Mouse (Mus musculus) kidney, adult 9 months (tissue): ENCODE results near the gene Atp6v0c.
"Not testable (repeated sequence)": the region's sequence is repeated elsewhere in the genome, so short reads cannot be mapped to it uniquely, and the experiment has no call there.

Experiments
- DNase-seq: peaks from one replicate; pipeline ENCODE4 v3.0.0; 2022

Atp6v0c gene

GRCm38 (mm10) chr17:24155742-24156141 lies 13.8 kb downstream of the Atp6v0c start:
- DNase-seq, result no peak

GRCm38 (mm10) chr17:24154463-24154862 lies 15.0 kb downstream of the Atp6v0c start:
- DNase-seq, result peak; percentile 95

- DNase-seq, result peak; percentile 92
Measured at GRCm38 (mm10) chr17:24151890-24152563, 17.5 kb downstream of the Atp6v0c start.

DNA sequence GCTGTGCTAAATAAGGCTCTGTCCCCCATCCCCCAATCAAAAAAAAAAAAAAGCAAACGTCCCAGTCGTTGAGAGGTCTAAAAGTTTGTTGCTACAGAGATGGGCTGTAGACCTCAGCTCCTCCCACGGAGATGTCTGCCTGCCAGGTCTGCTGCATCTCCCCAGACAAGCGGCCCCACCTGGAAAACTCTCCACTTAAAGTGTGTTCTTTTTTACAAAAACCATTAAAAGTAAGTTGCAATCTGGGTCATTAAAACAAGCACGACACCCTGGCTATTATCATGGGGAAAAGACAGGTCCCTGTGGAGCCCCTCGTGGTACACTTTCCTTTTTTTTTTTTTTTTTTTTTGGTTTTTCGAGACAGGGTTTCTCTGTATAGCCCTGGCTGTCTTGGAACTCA lies 18.1 kb downstream of the Atp6v0c start:
- no peak for DNase-seq

DNA sequence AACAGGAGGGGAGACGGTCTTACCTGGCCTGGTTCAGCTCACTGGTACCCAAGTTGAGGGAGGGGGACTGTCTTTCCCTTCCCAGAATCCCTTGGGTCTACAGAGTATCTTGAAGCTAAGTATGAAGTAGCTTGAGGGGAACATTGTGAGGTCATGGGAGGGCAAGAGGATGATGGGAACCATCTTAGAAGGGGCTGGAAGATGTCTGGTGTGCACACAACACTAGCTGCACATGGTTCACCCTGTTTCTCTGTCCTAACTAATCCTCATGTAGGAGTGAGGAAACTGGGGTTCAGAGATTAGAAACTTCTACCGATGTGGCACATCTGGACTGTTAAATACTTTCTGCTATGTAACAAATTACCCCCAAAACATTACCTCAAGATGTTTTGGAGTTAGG lies 18.7 kb downstream of the Atp6v0c start, which contains the start of gene Pdpk1:
Gene Pdpk1 (minus strand): TSS at position 101 of the 400 bp plus-strand sequence.
- DNase-seq, result no peak

DNA sequence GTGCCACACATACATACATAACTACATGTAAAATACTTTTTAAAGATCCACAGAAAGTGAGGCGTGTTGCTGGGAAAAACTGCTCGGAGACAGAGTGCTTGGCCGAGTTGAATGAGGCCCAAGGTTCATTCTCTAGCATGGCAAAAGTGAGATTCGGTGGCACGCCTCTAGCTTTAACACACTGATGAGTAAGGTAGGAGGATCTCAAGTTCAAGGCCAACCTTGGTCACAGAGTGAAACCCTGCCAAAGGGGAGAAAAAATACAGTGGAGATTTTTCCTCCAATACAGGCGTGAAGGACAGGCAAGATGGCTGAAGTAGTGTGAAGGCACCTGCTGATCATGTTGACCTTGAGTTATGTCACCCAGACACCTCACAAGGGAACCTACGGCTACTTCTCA lies 20.1 kb downstream of the Atp6v0c start:
- DNase-seq, result no peak

DNA sequence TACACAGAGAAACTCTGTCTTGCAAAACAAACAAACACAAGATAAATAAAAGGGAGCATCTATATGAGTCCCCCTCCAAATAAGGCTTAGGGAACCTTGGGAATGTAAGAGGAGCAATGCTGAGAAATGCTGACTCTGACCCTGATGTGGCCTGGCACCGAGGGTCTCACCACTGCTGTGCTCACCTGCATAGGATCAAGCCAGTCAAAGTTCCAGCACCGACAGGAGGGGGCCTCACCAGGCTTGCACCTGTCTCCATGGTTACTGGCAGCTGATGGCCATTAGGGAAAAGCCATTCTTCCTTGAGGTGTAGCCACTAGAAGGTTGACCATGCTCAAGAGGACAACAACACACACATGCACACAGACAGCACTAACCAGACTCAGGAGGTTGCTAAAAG lies 26.6 kb downstream of the Atp6v0c start:
- no peak for DNase-seq

GRCm38 (mm10) chr17:24141425-24141920 lies 28.0 kb downstream of the Atp6v0c start:
- peak; percentile 97 for DNase-seq

- DNase-seq, result peak; percentile 61
Measured at GRCm38 (mm10) chr17:24140845-24141424, 28.6 kb downstream of the Atp6v0c start.

- DNase-seq, result no peak
Measured at GRCm38 (mm10) chr17:24139968-24140367, 29.5 kb downstream of the Atp6v0c start.

GRCm38 (mm10) chr17:24139256-24139655 lies 30.2 kb downstream of the Atp6v0c start:
- DNase-seq, result no peak

DNA sequence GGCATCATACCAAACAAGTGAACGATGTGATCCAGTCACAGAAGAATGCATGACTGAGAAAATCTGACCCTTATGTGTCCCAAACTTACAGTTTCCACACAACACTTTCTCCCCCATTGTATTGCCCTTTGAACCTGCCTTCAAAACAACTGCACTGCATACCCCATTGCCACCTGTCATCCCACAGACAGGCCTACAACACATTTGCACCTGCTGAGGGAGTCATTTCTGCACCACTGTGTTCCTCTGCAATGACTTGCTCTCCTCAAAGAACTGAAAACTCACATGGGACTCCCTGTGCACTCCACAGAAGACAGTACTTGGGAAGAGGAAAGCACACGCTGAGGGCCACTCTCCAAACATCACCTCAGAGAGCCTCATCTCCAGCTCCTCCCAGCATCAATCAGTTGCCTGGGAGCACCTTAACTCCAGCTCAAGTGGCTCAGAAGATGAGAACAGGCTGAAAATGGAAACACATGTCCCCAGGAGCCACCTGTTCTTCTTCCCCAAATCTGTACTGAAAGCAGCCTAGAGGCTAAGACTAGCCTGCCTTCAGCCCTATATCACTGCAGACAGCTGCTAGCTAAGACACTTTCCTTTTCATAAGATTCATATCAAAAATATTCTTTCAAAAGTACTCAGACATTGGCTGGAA lies 32.1 kb downstream of the Atp6v0c start:
- no peak for DNase-seq

GRCm38 (mm10) chr17:24134062-24134461 lies 35.4 kb downstream of the Atp6v0c start:
- no peak for DNase-seq

DNA sequence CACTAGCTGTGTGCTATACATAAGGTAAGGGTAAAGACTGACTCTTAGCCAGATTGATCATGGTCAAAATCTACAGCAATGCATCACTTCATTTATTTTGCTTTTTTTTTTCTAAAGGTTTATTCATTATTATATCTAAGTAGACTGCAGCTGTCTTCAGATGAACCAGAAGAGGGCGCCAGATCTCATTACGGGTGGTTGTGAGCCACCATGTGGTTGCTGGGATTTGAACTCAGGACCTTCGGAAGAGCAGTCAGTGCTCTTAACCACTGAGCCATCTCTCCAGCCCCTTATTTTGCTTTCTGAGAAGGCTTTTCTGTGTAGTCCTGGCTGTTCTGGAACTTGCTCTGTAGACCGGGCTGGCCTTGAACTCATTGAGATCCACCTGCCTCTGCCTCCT lies 36.6 kb downstream of the Atp6v0c start:
- DNase-seq, result not testable (repeated sequence)

DNA sequence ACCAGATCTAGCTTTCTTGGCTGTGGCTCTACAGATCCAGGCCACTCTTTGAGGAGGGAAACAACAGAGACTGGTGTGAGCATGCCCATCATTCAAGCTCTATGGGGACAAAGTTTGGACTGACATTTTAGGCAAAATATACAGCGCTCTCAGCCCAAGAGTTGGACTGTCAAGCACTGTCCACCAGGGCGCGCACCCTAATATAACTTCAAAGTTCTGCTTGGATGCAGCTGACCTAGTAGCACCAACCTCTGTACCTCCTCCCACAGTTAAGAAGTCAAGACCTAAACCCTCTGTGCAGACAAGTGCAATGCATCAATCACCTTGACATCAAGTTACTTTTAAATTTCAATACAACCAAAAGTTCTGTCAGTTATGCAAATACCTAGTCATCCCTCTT lies 37.9 kb downstream of the Atp6v0c start:
- no peak for DNase-seq

DNA sequence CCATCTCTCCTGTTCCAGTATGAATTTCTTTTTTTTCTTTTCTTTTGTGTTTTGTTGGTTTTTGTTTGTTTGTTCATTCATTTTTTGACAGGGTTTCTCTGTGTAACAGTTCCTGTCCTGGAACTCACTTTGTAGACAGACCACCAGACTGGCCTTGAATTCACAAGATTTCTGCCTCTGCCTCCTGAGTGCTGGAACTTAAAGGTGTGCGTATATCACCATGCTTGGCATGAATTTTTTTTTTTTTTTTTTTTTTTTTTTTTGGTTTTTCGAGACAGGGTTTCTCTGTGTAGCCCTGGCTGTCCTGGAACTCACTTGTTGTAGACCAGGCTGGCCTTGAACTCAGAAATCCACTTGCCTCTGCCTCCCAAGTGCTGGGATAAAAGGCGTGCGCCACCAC lies 40.3 kb downstream of the Atp6v0c start:
- DNase-seq, result not testable (repeated sequence)

- no peak for DNase-seq
Measured at GRCm38 (mm10) chr17:24127592-24127991, 41.9 kb downstream of the Atp6v0c start.

GRCm38 (mm10) chr17:24126801-24127200 lies 42.7 kb downstream of the Atp6v0c start:
- DNase-seq, result no peak

GRCm38 (mm10) chr17:24119446-24119845 lies 50.1 kb downstream of the Atp6v0c start:
- no peak for DNase-seq
